Mouse (Mus musculus) brain, embryonic 14.5 days (tissue): Measurements from ENCODE around the gene Gm43518. TPM values are rescaled to one million over a fixed set of nuclear protein-coding genes. Genes with fewer than 3 reads are reported as not detected.

Experiments used
- DNase-seq: peaks from one replicate; pipeline ENCODE4 v3.0.0-alpha.2; 2011; ENCODE audit warnings: low read depth
- CTCF ChIP-seq: fragments of 200-500 bp; IDR thresholded peaks from 2 replicates; pipeline ENCODE4 v1.5.1; 2012; ENCODE audit warnings: inconsistent platforms, mild to moderate bottlenecking, moderate library complexity, borderline replicate concordance; ENCODE audit not compliant: insufficient read depth, insufficient read length; ENCODE audit errors: extremely low read depth
- POLR2A ChIP-seq: fragments of 200-500 bp; IDR thresholded peaks from 2 replicates; pipeline ENCODE4 v1.6.1; 2012; ENCODE audit warnings: mild to moderate bottlenecking, inconsistent platforms, borderline replicate concordance; ENCODE audit not compliant: poor library complexity, insufficient read depth, insufficient read length, severe bottlenecking; ENCODE audit errors: extremely low read depth
- polyA plus RNA-seq: library from polyadenylated mRNA; depleted of rRNA; stranded (reverse); fragments of >200 nt; gene quantifications from 2 replicates; pipeline ENCODE4 v1.2.3, GENCODE M21; 2012; rRNA removed

Gm43518 gene
- 1.4 and 2.3 TPM in 2 replicates for polyA plus RNA-seq

- no peak for TF ChIP-seq POLR2A
- TF ChIP-seq CTCF, result no peak
- no peak for DNase-seq
Observed at GRCm38 (mm10) chr5:123927118-123927517, at the start of gene Gm43518. TSS of gene Gm43518 (plus strand) at chr5:123927418.

- no peak for TF ChIP-seq CTCF
- TF ChIP-seq POLR2A, result no peak
- DNase-seq, result peak; percentile 6
Observed at GRCm38 (mm10) chr5:123878056-123878455, 49.2 kb upstream of the Gm43518 start.

DNA sequence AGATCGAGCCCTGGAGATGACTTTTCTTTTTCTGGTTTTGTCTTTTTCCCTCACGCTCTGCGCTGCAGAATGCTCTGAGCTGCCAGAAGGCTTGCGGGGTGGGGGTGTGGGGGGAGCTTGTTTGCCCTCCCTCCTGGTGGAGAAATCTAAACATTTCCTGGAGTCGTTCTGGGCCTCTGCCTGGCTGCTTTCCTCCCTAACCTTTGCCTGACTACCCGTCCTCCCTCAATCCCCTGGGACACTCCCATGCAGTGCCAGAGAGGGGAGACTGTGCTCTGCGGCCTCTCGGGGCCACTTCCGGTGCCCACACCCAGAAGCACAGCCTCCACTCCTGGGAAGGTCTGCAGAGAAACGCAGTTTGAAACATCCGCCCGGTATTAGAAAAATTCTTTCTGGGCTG is 47.3 kb upstream of the Gm43518 start, which contains the start of gene Hcar1:
Gene Hcar1 (minus strand): TSS at position 93 of the 400 bp plus-strand sequence.
- no peak for DNase-seq
- TF ChIP-seq CTCF (no peak), POLR2A (no peak)

DNA sequence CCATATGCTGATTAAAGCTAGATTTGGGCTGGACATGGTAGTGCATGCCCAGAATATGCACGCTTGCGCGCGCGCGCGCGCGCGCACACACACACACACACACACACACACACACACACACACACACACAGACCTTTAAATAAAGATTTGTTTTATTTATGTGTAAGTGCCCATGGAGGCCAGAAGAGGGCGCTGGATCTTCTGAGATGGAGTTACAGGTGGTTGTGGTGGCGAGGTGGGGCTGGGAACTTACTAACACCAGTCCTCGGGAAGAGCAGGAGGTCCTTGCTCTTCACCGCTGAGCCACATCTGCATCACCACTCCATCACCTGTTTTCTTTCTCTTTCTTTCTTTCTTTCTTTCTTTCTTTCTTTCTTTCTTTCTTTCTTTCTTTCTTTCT is 46.4 kb upstream of the Gm43518 start:
- DNase-seq, result no peak
- TF ChIP-seq POLR2A, result no peak
- no peak for TF ChIP-seq CTCF

GRCm38 (mm10) chr5:123883891-123884290 is 43.3 kb upstream of the Gm43518 start:
- TF ChIP-seq POLR2A, result no peak
- TF ChIP-seq CTCF, result no peak
- no peak for DNase-seq

GRCm38 (mm10) chr5:123884332-123884731 is 42.9 kb upstream of the Gm43518 start:
- no peak for DNase-seq
- TF ChIP-seq POLR2A, result no peak
- TF ChIP-seq CTCF, result no peak

DNA sequence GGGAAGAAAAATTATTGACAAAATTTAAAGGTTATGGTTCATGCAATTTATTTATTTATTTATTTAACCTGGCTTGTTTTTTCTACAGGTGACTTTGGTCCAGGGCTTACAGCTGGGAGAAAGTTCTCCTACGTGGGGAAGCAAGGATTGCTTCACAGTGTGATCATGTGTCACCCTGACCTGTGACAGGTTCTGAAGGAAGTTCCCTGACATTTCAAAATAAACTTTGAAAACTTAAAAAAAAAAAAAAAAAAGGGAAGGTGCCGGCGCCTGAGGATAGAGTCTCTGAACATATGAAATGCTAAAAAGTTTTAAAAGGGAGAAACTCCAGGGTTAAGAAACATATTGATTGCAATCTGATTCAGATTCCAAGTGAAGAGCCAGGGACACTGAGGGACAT is 40.9 kb upstream of the Gm43518 start:
- no peak for TF ChIP-seq CTCF
- no peak for TF ChIP-seq POLR2A
- DNase-seq, result no peak

DNA sequence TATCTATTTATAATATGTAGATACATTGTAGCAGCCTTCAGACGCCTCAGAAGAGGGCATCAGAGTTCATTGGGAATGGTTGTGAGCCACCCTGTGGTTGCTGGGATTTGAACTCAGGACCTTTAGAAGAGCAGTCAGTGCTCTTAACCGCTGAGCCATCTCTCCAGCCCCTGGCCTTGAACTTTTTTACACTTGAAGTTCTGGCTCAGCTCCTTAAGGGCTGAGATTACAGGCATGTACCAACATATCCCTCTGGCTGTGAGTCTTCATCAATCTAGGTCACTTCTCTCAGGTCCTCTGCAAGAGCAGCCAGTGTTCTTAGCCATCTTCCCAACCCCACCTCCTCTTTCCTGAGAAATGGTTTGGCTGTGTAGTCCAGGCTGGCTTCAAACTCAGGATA is 36.9 kb upstream of the Gm43518 start:
- TF ChIP-seq POLR2A (no peak), CTCF (no peak)
- no peak for DNase-seq

DNA sequence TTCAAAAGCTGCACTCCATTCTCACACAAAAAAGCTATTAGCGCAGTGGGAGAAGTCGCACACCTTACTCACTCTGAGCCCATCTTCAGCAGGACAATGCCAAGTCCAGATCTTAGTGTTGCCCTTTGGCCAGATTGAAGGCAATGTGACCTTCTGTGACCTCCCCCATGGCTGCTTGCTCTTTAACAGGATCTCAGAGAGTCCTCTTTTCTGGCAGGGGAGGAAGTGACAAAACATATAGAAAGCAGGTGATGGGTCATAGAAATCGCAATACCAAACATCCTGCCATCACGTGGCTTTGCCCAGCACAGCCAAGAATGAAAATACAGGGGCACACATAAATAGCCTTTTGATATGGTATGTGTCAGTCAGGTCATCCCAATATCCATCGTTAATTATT is 36.2 kb upstream of the Gm43518 start:
- no peak for DNase-seq
- no peak for TF ChIP-seq CTCF
- no peak for TF ChIP-seq POLR2A

- TF ChIP-seq CTCF, result no peak
- no peak for TF ChIP-seq POLR2A
- peak; percentile 43 for DNase-seq
Observed at GRCm38 (mm10) chr5:123891669-123892068, 35.5 kb upstream of the Gm43518 start.

DNA sequence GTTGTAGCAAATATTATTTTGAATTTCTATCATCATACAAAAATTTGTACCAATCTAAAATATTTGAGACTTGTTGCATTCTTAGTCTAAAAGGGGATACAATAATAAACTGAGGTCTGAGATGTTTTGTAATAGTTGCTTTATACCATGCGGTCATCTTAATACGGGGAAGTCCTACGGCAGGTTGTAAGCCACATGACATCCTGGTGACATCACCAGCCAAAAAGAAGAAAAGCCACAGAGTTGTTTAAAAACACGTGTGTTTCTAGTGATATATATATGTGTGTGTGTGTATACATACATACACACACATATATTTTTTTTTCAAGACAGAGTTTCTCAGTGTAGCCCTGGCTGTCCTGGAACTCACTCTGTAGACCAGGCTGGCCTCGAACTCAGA is 33.7 kb upstream of the Gm43518 start:
- TF ChIP-seq CTCF (no peak), POLR2A (no peak)
- DNase-seq, result no peak

GRCm38 (mm10) chr5:123896395-123896794 is 30.8 kb upstream of the Gm43518 start:
- TF ChIP-seq POLR2A (no peak), CTCF (no peak)
- DNase-seq, result no peak

- DNase-seq, result no peak
- TF ChIP-seq CTCF (no peak), POLR2A (no peak)
Observed at GRCm38 (mm10) chr5:123897352-123897751, 29.9 kb upstream of the Gm43518 start.

DNA sequence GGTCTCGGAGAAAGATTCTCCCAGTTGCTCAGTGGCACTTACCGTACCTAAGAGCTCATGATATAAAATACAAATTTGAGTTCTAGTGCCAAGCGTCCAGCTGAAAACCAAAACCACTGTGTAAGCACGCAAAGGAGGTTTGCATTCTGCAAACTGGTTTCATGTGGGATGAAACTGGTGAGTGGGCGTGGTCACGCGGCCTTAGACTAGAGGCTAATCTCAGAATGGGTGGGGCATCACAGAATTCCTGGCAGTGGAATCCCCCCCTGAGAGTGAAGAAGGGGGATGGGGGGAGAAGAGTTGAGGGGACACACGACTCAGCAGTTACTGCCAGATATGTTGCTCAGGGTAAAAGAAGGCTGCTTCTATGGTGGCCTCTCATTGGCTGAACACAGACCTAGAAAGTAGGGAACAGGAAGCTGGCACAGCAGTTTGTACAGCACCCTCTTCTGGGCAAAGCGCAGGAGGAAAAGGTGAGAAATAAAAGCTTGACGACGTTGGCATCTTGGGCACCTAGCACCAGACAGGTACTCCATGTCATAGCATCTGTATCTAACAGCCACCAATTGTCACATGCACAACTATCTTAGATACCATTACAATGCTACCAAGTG is 23.1 kb upstream of the Gm43518 start:
- TF ChIP-seq CTCF, result no peak
- no peak for TF ChIP-seq POLR2A
- DNase-seq, result no peak

DNA sequence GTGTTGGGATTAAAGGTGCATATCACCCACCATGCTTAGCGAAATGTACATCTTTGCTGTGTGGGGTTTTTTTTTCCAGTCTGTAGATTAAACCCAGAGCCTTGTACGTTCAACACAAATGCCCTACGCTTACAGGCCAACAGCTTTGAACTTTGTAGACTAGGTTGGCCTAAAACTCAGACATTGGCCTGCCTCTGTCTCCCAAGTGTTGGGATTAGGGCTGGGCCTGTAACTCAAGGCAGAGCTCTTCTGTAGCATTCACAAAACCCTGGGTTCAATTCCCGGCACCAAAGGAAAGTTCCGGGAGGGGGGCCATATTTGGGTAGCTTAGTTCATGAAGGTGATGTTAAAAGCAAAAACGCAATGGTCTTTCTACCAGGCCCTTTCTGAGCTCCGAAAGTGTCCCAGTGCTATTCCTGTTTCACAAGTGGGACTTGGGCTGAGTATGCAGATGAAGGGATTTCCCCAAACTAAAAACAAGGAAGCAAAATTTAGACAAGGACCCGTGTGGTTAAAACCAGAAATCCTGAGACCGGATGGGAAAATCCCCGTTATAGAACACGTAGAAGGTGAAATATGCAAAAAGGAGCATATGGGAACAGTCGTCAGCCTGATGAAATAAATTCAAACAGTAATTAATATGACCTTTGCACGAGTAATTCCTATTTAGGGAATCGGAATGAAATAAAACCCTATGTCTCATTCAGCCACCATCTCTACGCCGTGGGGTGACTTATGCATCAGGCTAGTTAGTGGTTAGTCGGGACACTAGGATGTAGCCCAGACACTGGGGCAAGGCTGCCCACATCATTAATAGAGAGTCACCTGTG is 20.9 kb upstream of the Gm43518 start:
- no peak for DNase-seq
- no peak for TF ChIP-seq POLR2A
- TF ChIP-seq CTCF, result no peak
